Mouse (Mus musculus) adrenal gland, postnatal 25 days (tissue): ENCODE data around the gene Il20rb. TPM values are rescaled to one million over a fixed set of nuclear protein-coding genes. Genes with fewer than 3 reads are reported as not detected.

ENCODE experiments used
- DNase-seq: peaks from one replicate; pipeline ENCODE4 v3.0.0; 2021; ENCODE audit warnings: mixed read lengths
- total RNA-seq: library from RNA; stranded (reverse); gene quantifications from 2 replicates; pipeline ENCODE4 v1.2.3, GENCODE M21; 2021

Il20rb gene
- total RNA-seq, 1 experiment from 2014 or later = 1.5 TPM

- DNase-seq = no peak
These were observed 16.4 kb downstream of the Il20rb start for GRCm38 (mm10) chr9:100470228-100470627.

GRCm38 (mm10) chr9:100469681-100470080, 16.9 kb downstream of the Il20rb start:
- DNase-seq = no peak

GRCm38 (mm10) chr9:100468151-100468550, 18.4 kb downstream of the Il20rb start:
- no peak for DNase-seq

- peak; percentile 45 for DNase-seq
These were observed 18.9 kb downstream of the Il20rb start for GRCm38 (mm10) chr9:100467653-100468052.

- no peak for DNase-seq
These were observed 19.8 kb downstream of the Il20rb start for GRCm38 (mm10) chr9:100466743-100467142.

- no peak for DNase-seq
These were observed 20.6 kb downstream of the Il20rb start for GRCm38 (mm10) chr9:100465988-100466387.

GRCm38 (mm10) chr9:100465380-100465779, 21.2 kb downstream of the Il20rb start:
- DNase-seq = no peak

GRCm38 (mm10) chr9:100463771-100464170, 22.8 kb downstream of the Il20rb start:
- DNase-seq = no peak

GRCm38 (mm10) chr9:100462098-100462497, 24.5 kb downstream of the Il20rb start:
- DNase-seq = no peak

- peak; percentile 50 for DNase-seq
These were observed 24.9 kb downstream of the Il20rb start for GRCm38 (mm10) chr9:100461671-100462070.

GRCm38 (mm10) chr9:100460203-100460602, 26.4 kb downstream of the Il20rb start:
- no peak for DNase-seq

GRCm38 (mm10) chr9:100457971-100458681, 28.5 kb downstream of the Il20rb start:
- DNase-seq = no peak

GRCm38 (mm10) chr9:100454664-100454993, 32.0 kb downstream of the Il20rb start:
- no peak for DNase-seq

- DNase-seq = peak; percentile 72
These were observed 32.5 kb downstream of the Il20rb start for GRCm38 (mm10) chr9:100453944-100454663.

GRCm38 (mm10) chr9:100452432-100452831, 34.2 kb downstream of the Il20rb start:
- DNase-seq = no peak

GRCm38 (mm10) chr9:100446059-100446686, 40.4 kb downstream of the Il20rb start:
- peak; percentile 83 for DNase-seq

- peak; percentile 35 for DNase-seq
These were observed 46.3 kb downstream of the Il20rb start for GRCm38 (mm10) chr9:100440111-100440790.

GRCm38 (mm10) chr9:100439481-100439880, 47.1 kb downstream of the Il20rb start:
- no peak for DNase-seq

- no peak for DNase-seq
These were observed 47.6 kb downstream of the Il20rb start for GRCm38 (mm10) chr9:100438994-100439393.

- no peak for DNase-seq
These were observed 49.6 kb downstream of the Il20rb start for GRCm38 (mm10) chr9:100436865-100437595.

- no peak for DNase-seq
These were observed 55.2 kb downstream of the Il20rb start for GRCm38 (mm10) chr9:100431355-100431754.

GRCm38 (mm10) chr9:100430911-100431310, 55.7 kb downstream of the Il20rb start:
- DNase-seq = no peak
